Mouse (Mus musculus): ENCODE measurements around the gene Rpl32.

DNA sequence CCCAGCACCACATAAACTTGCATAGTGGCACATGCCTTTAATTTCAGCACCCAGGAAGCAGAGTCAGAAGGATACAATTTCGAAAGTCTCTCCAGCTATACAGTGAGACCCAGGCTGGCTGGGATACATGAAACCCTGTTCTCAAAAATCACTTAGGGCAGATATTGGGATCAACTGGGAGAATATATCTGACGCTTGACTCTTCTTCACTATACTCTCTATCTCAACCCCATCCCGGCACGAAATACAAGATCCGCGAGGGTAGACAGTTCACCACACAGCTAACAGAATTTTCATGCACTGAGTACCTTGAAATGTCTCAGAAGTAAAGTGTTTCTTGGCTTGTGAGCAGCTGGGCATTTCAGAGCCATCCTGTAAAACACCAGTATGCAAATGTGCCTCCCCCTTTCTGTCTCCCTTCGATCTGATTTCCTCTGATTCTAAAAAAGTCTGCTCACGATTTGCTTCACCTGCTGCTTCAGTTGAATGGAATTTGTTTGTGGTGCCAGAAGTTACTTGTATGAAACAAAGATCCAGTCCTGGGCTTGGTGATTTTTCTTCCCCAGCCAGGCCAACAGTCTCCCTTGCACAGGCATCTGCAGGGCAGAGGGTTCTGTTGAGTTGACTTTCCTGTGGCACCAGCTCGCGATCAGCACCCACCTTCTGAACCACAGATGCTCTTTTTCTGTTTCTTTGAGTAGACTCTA is 40.2 kb upstream of the Rpl32 start:
- TF ChIP-seq POLR2A (IDR thresholded peaks at IDR 0.05; ENCODE audit: borderline replicate concordance, control insufficient read depth, low read depth, low read length), result no peak
- no peak for TF ChIP-seq CTCF (IDR thresholded peaks at IDR 0.05; ENCODE audit: control insufficient read depth, insufficient read depth, low read length)

Measured in bone marrow, adult 2 months (tissue).